ENCODE assay signal across 23 mouse cellular contexts in genomic region chr12:86616327-86616726, GRCm38 (mm10).
DNase-seq lines count a peak whose midpoint lies in the region; ATAC-seq and TF ChIP-seq lines count a peak whose summit lies in the region.
"Had no signal": no experiment of that assay in that cellular context is flagged by ENCODE, and none has a peak within 500 bp of the region (broad histone marks: within the 10 kb centered on the region; RNA-seq: fewer than 3 reads in every experiment).

No protein-coding gene starts in this region.

- H3K36me3 ChIP-seq in intestine, postnatal 0 days (ENCODE audit: control insufficient read depth, insufficient read depth): no peaks in the 10 kb centered on the region
- no peaks in the 10 kb centered on the region for H3K36me3 ChIP-seq in intestine, embryonic 15.5 days
- no peaks in the 10 kb centered on the region for H3K36me3 ChIP-seq in midbrain, embryonic 14.5 days (ENCODE audit: control insufficient read depth, insufficient read depth, low read length)
- no peaks in the 10 kb centered on the region for H3K36me3 ChIP-seq in midbrain, embryonic 13.5 days
- no peaks in the 10 kb centered on the region for H3K36me3 ChIP-seq in stomach, postnatal 0 days (ENCODE audit: control insufficient read depth, insufficient read depth, low read length)
- H3K36me3 ChIP-seq: G1E; hindbrain, embryonic 12.5 days; kidney, embryonic 15.5 days; limb, embryonic 15.5 days; lung, embryonic 15.5 days; midbrain, embryonic 10.5 days had no signal

- peak; percentile 39; the same call in 1 of the 2 replicates for TF ChIP-seq CTCF in intestine, postnatal 0 days (IDR thresholded peaks at IDR 0.05; ENCODE audit: low read depth)
- peak; percentile 31; the same call in 1 of the 2 replicates for TF ChIP-seq CTCF in stomach, postnatal 0 days (IDR thresholded peaks at IDR 0.05; ENCODE audit: low read depth)

- no peak overlapping the region for H3K9ac ChIP-seq in intestine, postnatal 0 days (ENCODE audit: low read depth, low read length)
- H3K9ac ChIP-seq in intestine, embryonic 15.5 days: no peak overlapping the region
- no peak overlapping the region for H3K9ac ChIP-seq in midbrain, embryonic 14.5 days (replicated peaks; ENCODE audit: low read length)
- no peak overlapping the region for H3K9ac ChIP-seq in midbrain, embryonic 13.5 days (replicated peaks)
- H3K9ac ChIP-seq in stomach, postnatal 0 days (ENCODE audit: low read length): no peak overlapping the region
- H3K9ac ChIP-seq: hindbrain, embryonic 12.5 days; kidney, embryonic 15.5 days; limb, embryonic 15.5 days; lung, embryonic 15.5 days had no signal

- H3K27ac ChIP-seq in intestine, postnatal 0 days (ENCODE audit: low read depth, low read length): no peak overlapping the region
- H3K27ac ChIP-seq in intestine, embryonic 15.5 days: no peak overlapping the region
- no peak overlapping the region for H3K27ac ChIP-seq in midbrain, embryonic 14.5 days (replicated peaks; ENCODE audit: low read depth, low read length)
- H3K27ac ChIP-seq in midbrain, embryonic 13.5 days: no peak overlapping the region
- H3K27ac ChIP-seq in stomach, postnatal 0 days (replicated peaks): no peak overlapping the region
- H3K27ac ChIP-seq: hindbrain, embryonic 12.5 days; kidney, embryonic 15.5 days; limb, embryonic 15.5 days; lung, embryonic 15.5 days; macrophage; midbrain, embryonic 10.5 days had no signal

- no peaks in the 10 kb centered on the region for H3K9me3 ChIP-seq in intestine, postnatal 0 days (ENCODE audit: control insufficient read depth)
- no peaks in the 10 kb centered on the region for H3K9me3 ChIP-seq in intestine, embryonic 15.5 days
- no peaks in the 10 kb centered on the region for H3K9me3 ChIP-seq in midbrain, embryonic 14.5 days (ENCODE audit: control insufficient read depth, low read length)
- H3K9me3 ChIP-seq in midbrain, embryonic 13.5 days: no peaks in the 10 kb centered on the region
- H3K9me3 ChIP-seq in stomach, postnatal 0 days (ENCODE audit: control insufficient read depth, low read length): no peaks in the 10 kb centered on the region
- H3K9me3 ChIP-seq: G1E; hindbrain, embryonic 12.5 days; kidney, embryonic 15.5 days; limb, embryonic 15.5 days; lung, embryonic 15.5 days; midbrain, embryonic 10.5 days had no signal

- H3K4me3 ChIP-seq in intestine, postnatal 0 days (ENCODE audit: low read depth, low read length): no peak overlapping the region
- no peak overlapping the region for H3K4me3 ChIP-seq in intestine, embryonic 15.5 days (replicated peaks)
- H3K4me3 ChIP-seq in midbrain, embryonic 14.5 days (replicated peaks; ENCODE audit: low read depth, low read length): no peak overlapping the region
- no peak overlapping the region for H3K4me3 ChIP-seq in midbrain, embryonic 13.5 days (replicated peaks)
- no peak overlapping the region for H3K4me3 ChIP-seq in stomach, postnatal 0 days (ENCODE audit: low read depth, low read length)
- H3K4me3 ChIP-seq: erythroblast, embryonic 14.5 days; hindbrain, embryonic 12.5 days; kidney, embryonic 15.5 days; limb, embryonic 15.5 days; lung, embryonic 15.5 days; midbrain, embryonic 10.5 days had no signal

- H3K4me1 ChIP-seq in intestine, postnatal 0 days (replicated peaks; ENCODE audit: control insufficient read depth, insufficient read depth, low read length): no peaks in the 10 kb centered on the region
- H3K4me1 ChIP-seq in intestine, embryonic 15.5 days (replicated peaks): no peaks in the 10 kb centered on the region
- H3K4me1 ChIP-seq in midbrain, embryonic 14.5 days (ENCODE audit: control insufficient read depth, insufficient read depth, low read length): no peaks in the 10 kb centered on the region
- peaks cover 4% of the 10 kb centered on the region; the same call in 1 of the 2 replicates for H3K4me1 ChIP-seq in midbrain, embryonic 13.5 days (replicated peaks)
- no peaks in the 10 kb centered on the region for H3K4me1 ChIP-seq in stomach, postnatal 0 days (replicated peaks; ENCODE audit: control insufficient read depth, insufficient read depth)
- H3K4me1 ChIP-seq: hindbrain, embryonic 12.5 days; limb, embryonic 15.5 days; lung, embryonic 15.5 days had no signal

- TF ChIP-seq EP300 in stomach, postnatal 0 days (optimal IDR thresholded peaks at IDR 0.05): no peak

- whole genome bisulfite sequencing in intestine, postnatal 0 days: 88% methylated on average over 3 of the region's 3 CpGs
- 80% methylated on average over 3 of the region's 3 CpGs for WGBS in intestine, embryonic 15.5 days
- WGBS in midbrain, embryonic 14.5 days: 87% methylated on average over 3 of the region's 3 CpGs
- WGBS in midbrain, embryonic 13.5 days: 83% methylated on average over 3 of the region's 3 CpGs
- WGBS in stomach, postnatal 0 days: 82% methylated on average over 3 of the region's 3 CpGs

- ATAC-seq in intestine, postnatal 0 days: no peak
- no peak for ATAC-seq in intestine, embryonic 15.5 days
- ATAC-seq in midbrain, embryonic 14.5 days (ENCODE audit: low FRiP score, low TSS enrichment): no peak
- no peak for ATAC-seq in midbrain, embryonic 13.5 days
- no peak for ATAC-seq in stomach, postnatal 0 days (ENCODE audit: low FRiP score, low TSS enrichment)
- ATAC-seq: CD4-positive, CD25-positive, alpha-beta regulatory T cell, adult 4 months; forebrain, embryonic 16.5 days had no signal

- H3K4me2 ChIP-seq in intestine, postnatal 0 days (replicated peaks; ENCODE audit: low read depth): no peak overlapping the region
- no peak overlapping the region for H3K4me2 ChIP-seq in intestine, embryonic 15.5 days (replicated peaks)
- H3K4me2 ChIP-seq in midbrain, embryonic 14.5 days (ENCODE audit: low read length): no peak overlapping the region
- H3K4me2 ChIP-seq in midbrain, embryonic 13.5 days (replicated peaks): no peak overlapping the region
- no peak overlapping the region for H3K4me2 ChIP-seq in stomach, postnatal 0 days (replicated peaks; ENCODE audit: low read depth)
- H3K4me2 ChIP-seq: heart, embryonic 11.5 days; hindbrain, embryonic 12.5 days; kidney, embryonic 15.5 days; limb, embryonic 15.5 days; lung, embryonic 15.5 days had no signal

- H3K27me3 ChIP-seq in intestine, postnatal 0 days (replicated peaks; ENCODE audit: control insufficient read depth, insufficient read depth, low read length): no peaks in the 10 kb centered on the region
- no peaks in the 10 kb centered on the region for H3K27me3 ChIP-seq in intestine, embryonic 15.5 days (replicated peaks)
- H3K27me3 ChIP-seq in midbrain, embryonic 14.5 days (ENCODE audit: control insufficient read depth, insufficient read depth, low read length): no peaks in the 10 kb centered on the region
- H3K27me3 ChIP-seq in midbrain, embryonic 13.5 days: no peaks in the 10 kb centered on the region
- H3K27me3 ChIP-seq in stomach, postnatal 0 days (ENCODE audit: control insufficient read depth, insufficient read depth, low read length): no peaks in the 10 kb centered on the region
- H3K27me3 ChIP-seq: hindbrain, embryonic 12.5 days; limb, embryonic 15.5 days; lung, embryonic 15.5 days had no signal

- peak; percentile 24 for DNase-seq in midbrain, embryonic 14.5 days
- peak; percentile 28 for DNase-seq in NIH3T3 (ENCODE audit: low read depth)
- no peak for DNase-seq in stomach, postnatal 0 days (ENCODE audit: low spot score)
- no peak for DNase-seq in cerebellum, postnatal 14 days
- DNase-seq: adrenal gland, postnatal 36 days; cerebellum, adult 2 months; heart, postnatal 10 days; layer of hippocampus, postnatal 36 days; right cerebral cortex, postnatal 4 days had no signal

Comparison
In these comparisons a context has a peak if more than half of its experiments do, and no peak if none do; other contexts are left out.
1. DNase-seq: peak in midbrain, embryonic 14.5 days (single experiment) and NIH3T3 (single experiment); none in stomach, postnatal 0 days (single experiment) and cerebellum, postnatal 14 days (0 of 2).